ENCODE assay signal across 15 mouse cellular contexts in the genomic region with DNA sequence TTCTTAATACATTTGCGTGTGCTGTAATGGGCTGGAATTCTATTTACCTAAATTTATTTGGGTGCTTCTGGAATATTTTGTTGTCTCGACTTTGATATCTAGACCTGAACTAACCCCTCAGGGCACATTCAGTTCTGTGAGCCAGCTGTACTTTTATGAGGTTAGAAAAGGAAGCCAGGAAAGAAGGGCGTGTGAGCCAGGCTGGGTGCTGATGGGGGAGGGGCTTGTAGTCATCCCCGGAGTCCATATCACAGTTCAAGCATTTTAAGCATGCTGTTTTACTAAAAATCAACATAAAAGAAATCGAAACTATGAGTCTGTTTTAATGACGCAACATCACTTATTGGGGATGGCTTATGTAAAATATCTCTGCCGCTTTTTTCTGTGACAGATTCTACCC. TPM values are rescaled to one million over a fixed set of nuclear protein-coding genes. Genes with fewer than 3 reads are reported as not detected.
A peak's percentile ranks its signal among the peaks of the same experiment; 100 is the strongest.
DNase-seq lines count a peak whose midpoint lies in the region; ATAC-seq and TF ChIP-seq lines count a peak whose summit lies in the region.
"Had no signal": no experiment of that assay in that cellular context is flagged by ENCODE, and none has a peak within 500 bp of the region (broad histone marks: within the 10 kb centered on the region; RNA-seq: fewer than 3 reads in every experiment).

No protein-coding gene starts in this region.

- peak; percentile 61 for DNase-seq in gastrocnemius, adult 2 months
- DNase-seq in gastrocnemius, postnatal 10 days, result no peak
- DNase-seq in lung, postnatal 25 days (ENCODE audit: low spot score), result peak; percentile 8
- DNase-seq in lung, postnatal 10 days, result no peak
- peak; percentile 49 for DNase-seq in gastrocnemius, postnatal 25 days
- peak; percentile 69 for DNase-seq in thymus, postnatal 25 days
- DNase-seq in midbrain, embryonic 14.5 days, result no peak
- no peak for DNase-seq in layer of hippocampus, adult 11-12 months (ENCODE audit: low spot score)
- DNase-seq: adrenal gland, adult 8-10 months had no signal

- intact Hi-C loops in gastrocnemius, adult 2 months (cut with DNase I), result loop anchor here (5.0 kb wide), 1 partner anchor 41 kb away; a partner anchor contains a TSS

- no peaks in the 10 kb centered on the region for H3K27me3 ChIP-seq in midbrain, embryonic 14.5 days (ENCODE audit: control insufficient read depth, insufficient read depth, low read length)
- H3K27me3 ChIP-seq: limb, embryonic 12.5 days; lung, embryonic 15.5 days; neural tube, embryonic 12.5 days; Patski had no signal

- no peak overlapping the region for H3K4me2 ChIP-seq in midbrain, embryonic 14.5 days (ENCODE audit: low read length)
- H3K4me2 ChIP-seq: limb, embryonic 12.5 days; lung, embryonic 15.5 days; neural tube, embryonic 12.5 days had no signal

- H3K4me1 ChIP-seq in midbrain, embryonic 14.5 days (ENCODE audit: control insufficient read depth, insufficient read depth, low read length), result no peaks in the 10 kb centered on the region
- H3K4me1 ChIP-seq: lung, embryonic 15.5 days; midbrain, embryonic 10.5 days; neural tube, embryonic 12.5 days had no signal

- H3K4me3 ChIP-seq in gastrocnemius, adult 2 months, result peak overlapping the region; percentile 59
- H3K4me3 ChIP-seq in midbrain, embryonic 14.5 days (replicated peaks; ENCODE audit: low read depth, low read length), result no peak overlapping the region
- H3K4me3 ChIP-seq: erythroblast, embryonic 14.5 days; limb, embryonic 12.5 days; lung, embryonic 15.5 days; midbrain, embryonic 10.5 days; neural tube, embryonic 12.5 days had no signal

- H3K27ac ChIP-seq in gastrocnemius, adult 2 months, result peak overlapping the region; percentile 78
- H3K27ac ChIP-seq in midbrain, embryonic 14.5 days (replicated peaks; ENCODE audit: low read depth, low read length), result no peak overlapping the region
- H3K27ac ChIP-seq: limb, embryonic 12.5 days; lung, embryonic 15.5 days; midbrain, embryonic 10.5 days; neural tube, embryonic 12.5 days had no signal

- no peak overlapping the region for H3K9ac ChIP-seq in midbrain, embryonic 14.5 days (replicated peaks; ENCODE audit: low read length)
- H3K9ac ChIP-seq: limb, embryonic 12.5 days; lung, embryonic 15.5 days; neural tube, embryonic 12.5 days had no signal

- H3K36me3 ChIP-seq in midbrain, embryonic 14.5 days (ENCODE audit: control insufficient read depth, insufficient read depth, low read length), result no peaks in the 10 kb centered on the region
- H3K36me3 ChIP-seq: limb, embryonic 12.5 days; lung, embryonic 15.5 days; midbrain, embryonic 10.5 days; neural tube, embryonic 12.5 days had no signal

- ATAC-seq in midbrain, embryonic 14.5 days (ENCODE audit: low FRiP score, low TSS enrichment), result no peak
- ATAC-seq: Patski had no signal

- WGBS in midbrain, embryonic 14.5 days, result 87% methylated on average over 7 of the region's 7 CpGs

- TF ChIP-seq CTCF in gastrocnemius, adult 2 months (IDR thresholded peaks at IDR 0.05), result no peak

- H3K9me3 ChIP-seq in midbrain, embryonic 14.5 days (ENCODE audit: control insufficient read depth, low read length), result no peaks in the 10 kb centered on the region
- H3K9me3 ChIP-seq: limb, embryonic 12.5 days; lung, embryonic 15.5 days; midbrain, embryonic 10.5 days; neural tube, embryonic 12.5 days had no signal

RNA-seq across cellular contexts. Expression of a gene that starts 42.0 kb away (rescaled TPM):
- 1 to 10 TPM; 5.9 to 9.6 TPM for total RNA-seq in gastrocnemius, adult 2 months (2021)
- 1 to 10 TPM; 3.4 to 4.5 TPM for total RNA-seq in gastrocnemius, postnatal 10 days (2021)
- 1 to 10 TPM; 3.5 to 4.5 TPM for total RNA-seq in gastrocnemius, postnatal 25 days (2021)
- 7.7 and 8.1 TPM in 2 replicates for polyA plus RNA-seq in midbrain, embryonic 14.5 days (2014; fragmentation: Nextera tagmentation; extraction: Ambion mirVana)
- polyA plus RNA-seq: erythroblast, embryonic 14.5 days had no signal

Comparison
In these comparisons a context has a peak if more than half of its experiments do, and no peak if none do; other contexts are left out.
1. DNase-seq: peak in gastrocnemius, adult 2 months (single experiment), lung, postnatal 25 days (single experiment), gastrocnemius, postnatal 25 days (single experiment) and thymus, postnatal 25 days (single experiment); none in gastrocnemius, postnatal 10 days (single experiment), lung, postnatal 10 days (single experiment), midbrain, embryonic 14.5 days (single experiment) and layer of hippocampus, adult 11-12 months (single experiment).